Mouse (Mus musculus) heart, adult 8-10 months (tissue): ENCODE measurements around the gene Oit3. TPM values are rescaled to one million over a fixed set of nuclear protein-coding genes. Genes with fewer than 3 reads are reported as not detected.

ENCODE experiments used
- DNase-seq: peaks from one replicate; pipeline ENCODE4 v3.0.0; 2022; ENCODE audit warnings: low spot score
- total RNA-seq, 4 experiments: library from RNA; stranded (reverse); gene quantifications; 2 replicates each; pipeline ENCODE4 v1.2.4; 2022

Oit3 gene
- total RNA-seq = under 1 TPM in 1 of 4 experiments, not detected in 3; 0.31 TPM

DNA sequence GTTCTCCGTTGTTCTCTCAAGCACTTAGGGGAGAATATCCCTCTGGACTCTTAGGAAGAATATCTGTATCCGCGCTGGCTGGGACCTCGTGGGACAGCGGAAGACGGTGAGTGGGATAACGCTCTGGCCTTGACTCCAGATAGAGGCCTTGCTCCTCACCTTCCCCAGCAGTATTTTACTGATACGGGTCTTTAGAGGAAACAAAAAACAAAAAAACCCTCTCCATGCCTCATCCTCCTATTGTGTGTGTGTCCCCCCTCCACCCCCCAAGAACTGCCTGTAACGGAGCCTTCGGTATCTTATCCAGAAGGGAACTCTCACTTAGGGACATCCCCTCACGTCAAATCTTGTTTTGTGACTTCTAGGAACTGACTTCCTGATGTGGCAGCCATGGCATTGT is at the start of gene Oit3:
Oit3 (minus strand) TSS at position 44 of the 400 bp plus-strand sequence.
- DNase-seq = no peak

GRCm38 (mm10) chr10:59490920-59491319 is 49.3 kb upstream of the Oit3 start:
- no peak for DNase-seq

- DNase-seq = no peak
Observed at GRCm38 (mm10) chr10:59489411-59489810, 47.8 kb upstream of the Oit3 start.

GRCm38 (mm10) chr10:59487351-59487750 is 45.8 kb upstream of the Oit3 start:
- DNase-seq = no peak

DNA sequence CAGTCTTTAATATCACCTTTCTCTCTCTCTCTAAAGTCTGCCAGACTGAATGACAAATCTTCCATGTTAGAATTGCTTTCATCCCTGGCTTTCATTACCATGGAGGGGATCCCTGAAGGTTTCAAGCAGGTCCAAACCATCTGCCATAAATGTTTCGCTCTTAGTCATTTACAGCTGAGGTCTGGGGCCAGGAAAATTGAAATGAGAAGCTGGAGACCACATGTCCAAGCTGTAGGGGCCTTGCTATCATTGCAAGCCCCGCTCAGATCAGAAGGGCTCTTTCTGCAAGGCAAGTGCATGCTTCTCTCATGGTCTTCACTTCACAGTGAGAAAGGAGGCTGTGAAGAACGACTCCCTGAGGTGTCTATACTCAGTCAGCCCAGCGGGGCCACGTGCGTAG is 42.7 kb upstream of the Oit3 start:
- no peak for DNase-seq

DNA sequence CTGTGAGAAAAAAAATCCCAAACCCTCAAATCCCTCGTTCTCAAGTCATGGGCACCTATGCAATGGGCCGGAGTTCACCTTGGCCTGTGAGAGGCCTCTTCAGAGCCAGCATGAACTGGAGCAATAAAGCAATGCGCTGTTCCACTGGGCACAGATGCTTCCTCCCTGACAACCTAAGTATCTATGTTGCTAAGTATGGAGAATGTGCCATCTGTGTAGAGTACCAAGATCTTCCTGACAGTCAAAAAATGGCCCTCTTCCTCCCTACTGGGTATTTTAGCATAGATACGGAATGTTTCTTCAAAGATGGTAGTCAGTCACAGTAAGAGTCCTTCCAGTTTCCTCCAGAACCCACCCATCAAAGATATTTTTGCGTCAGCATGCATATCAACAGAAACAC is 39.8 kb upstream of the Oit3 start:
- no peak for DNase-seq

GRCm38 (mm10) chr10:59470451-59470850 is 28.9 kb upstream of the Oit3 start:
- peak; percentile 52 for DNase-seq

DNA sequence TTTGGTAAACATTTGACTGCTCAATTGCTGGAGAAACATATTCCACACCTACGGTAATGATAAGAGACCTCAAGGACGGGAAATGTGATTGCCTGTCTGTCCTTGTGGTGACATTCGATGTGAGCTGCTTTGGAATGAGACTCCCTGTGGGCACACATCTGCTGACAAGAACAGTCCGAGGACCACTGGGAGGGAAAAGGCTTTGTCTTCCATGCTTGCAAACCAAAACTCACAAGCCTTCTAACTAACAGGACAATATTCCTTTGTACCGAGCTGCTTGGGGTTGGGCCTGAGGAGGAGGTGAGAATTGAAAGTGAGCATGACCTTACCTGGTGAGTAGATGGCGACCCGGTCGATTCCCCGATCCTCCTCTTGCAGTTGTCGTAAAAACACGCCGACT is 25.7 kb upstream of the Oit3 start:
- no peak for DNase-seq

GRCm38 (mm10) chr10:59466626-59467025 is 25.0 kb upstream of the Oit3 start:
- no peak for DNase-seq

GRCm38 (mm10) chr10:59465546-59465945 is 24.0 kb upstream of the Oit3 start:
- DNase-seq = no peak

DNA sequence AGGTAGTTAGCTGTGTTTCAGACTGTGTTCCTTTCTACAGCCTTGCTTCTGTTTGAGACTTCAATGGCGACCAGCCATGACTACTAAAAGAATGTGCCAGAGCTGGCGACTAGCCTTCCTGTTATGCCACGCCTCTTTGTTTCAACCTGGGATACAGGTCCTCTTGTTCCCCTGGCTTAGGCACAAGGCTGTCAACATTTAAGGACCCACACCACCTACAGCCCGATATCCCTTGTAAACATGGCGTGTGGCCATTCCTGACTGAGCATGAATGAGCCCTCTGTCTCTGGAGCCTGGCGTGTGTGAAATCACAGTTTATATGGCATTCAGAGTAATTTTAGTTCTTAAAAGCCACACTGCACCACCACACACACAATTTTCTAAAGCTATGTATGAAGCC is 20.7 kb upstream of the Oit3 start:
- no peak for DNase-seq

GRCm38 (mm10) chr10:59459767-59460166 is 18.2 kb upstream of the Oit3 start:
- no peak for DNase-seq

DNA sequence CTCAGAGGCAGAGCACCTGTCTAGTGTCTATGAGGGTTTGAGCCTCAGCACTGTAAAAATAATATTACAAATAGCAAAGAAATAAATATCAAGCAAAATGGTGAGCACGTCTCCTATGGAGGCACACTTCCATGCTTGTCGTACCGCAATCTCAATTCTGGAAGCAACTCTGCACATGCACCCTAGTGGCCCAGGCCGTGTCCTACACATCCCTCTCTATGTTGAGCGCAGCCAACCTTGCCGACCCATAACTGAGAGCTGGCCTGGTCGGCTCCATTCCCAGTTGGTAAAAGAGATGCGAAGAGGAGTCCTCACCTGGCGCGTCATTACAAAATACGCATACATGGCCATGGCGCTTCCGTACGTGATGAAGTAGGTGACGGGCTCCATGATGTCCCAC is 13.1 kb upstream of the Oit3 start:
- DNase-seq = no peak

- peak; percentile 30 for DNase-seq
Observed at GRCm38 (mm10) chr10:59451839-59452238, 10.3 kb upstream of the Oit3 start.

DNA sequence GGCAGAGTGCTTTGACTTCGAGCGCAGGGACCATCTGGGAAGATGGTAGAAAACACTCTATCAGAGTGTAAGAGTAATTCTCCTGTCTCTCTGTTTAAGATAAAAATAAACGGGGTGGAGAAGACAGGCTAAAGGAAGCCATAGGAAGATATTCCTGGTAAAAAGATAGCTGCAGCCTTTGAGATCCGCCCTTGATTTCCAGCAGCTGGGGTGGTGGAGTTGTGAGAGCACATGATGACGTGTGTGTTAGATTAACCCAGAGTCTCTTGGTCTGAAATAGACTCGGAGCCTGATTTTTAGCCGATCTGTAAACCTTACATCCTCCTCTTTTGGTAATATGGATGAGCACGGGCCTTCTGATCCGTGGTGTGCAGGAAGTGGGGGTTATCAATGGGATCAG is 6.0 kb upstream of the Oit3 start:
- DNase-seq = no peak

DNA sequence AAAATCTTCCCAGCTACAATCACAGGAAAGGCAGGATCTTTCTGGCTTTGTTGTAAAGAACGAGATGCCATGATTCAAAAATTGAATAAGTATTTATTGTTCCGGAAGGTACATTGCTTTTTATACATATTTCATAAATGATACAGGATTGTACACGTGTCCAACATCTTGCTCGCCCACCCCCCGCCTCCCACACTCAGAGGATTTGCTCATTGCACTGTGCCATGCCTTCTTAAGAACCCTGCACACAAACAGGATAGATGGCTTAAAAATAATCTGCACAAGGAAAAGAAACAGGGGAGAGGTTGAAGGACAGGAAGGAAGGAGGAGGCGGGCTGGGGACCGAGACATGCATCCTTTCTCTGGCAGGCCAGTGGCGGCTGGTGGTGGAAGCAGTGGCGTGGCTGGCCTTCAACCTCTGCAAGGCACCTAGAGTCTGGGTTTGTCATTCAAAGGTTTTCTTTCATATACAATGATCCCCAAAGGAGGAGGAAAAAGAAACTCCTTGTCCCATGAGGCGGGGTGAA is 5.4 kb upstream of the Oit3 start:
- no peak for DNase-seq

- DNase-seq = no peak
Observed at GRCm38 (mm10) chr10:59444635-59445034, 3.1 kb upstream of the Oit3 start.

GRCm38 (mm10) chr10:59444106-59444505 is 2.5 kb upstream of the Oit3 start:
- no peak for DNase-seq

DNA sequence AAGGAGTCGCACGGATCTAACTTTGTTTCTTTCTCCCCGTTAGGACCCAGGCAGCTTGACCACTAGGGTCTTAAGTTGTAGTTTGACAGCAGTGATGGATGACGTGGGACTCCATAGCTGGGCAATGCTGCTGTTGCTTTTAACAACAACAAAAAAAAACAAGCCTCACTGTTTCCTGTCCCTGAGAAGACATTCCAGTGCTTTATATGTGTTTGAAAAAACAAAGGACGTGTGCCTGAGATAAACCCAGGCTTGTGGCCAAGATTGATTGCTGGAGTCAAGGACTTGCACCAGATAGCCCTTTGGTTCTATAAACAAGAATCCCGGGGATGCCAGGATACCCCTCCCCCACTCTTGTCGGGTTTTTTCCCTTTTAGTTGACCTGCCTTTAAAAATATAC is 1.6 kb upstream of the Oit3 start:
- no peak for DNase-seq

GRCm38 (mm10) chr10:59440177-59440576 is 1.4 kb downstream of the Oit3 start:
- DNase-seq = no peak

- DNase-seq = peak; percentile 53
Observed at GRCm38 (mm10) chr10:59439508-59439931, 2.1 kb downstream of the Oit3 start.

DNA sequence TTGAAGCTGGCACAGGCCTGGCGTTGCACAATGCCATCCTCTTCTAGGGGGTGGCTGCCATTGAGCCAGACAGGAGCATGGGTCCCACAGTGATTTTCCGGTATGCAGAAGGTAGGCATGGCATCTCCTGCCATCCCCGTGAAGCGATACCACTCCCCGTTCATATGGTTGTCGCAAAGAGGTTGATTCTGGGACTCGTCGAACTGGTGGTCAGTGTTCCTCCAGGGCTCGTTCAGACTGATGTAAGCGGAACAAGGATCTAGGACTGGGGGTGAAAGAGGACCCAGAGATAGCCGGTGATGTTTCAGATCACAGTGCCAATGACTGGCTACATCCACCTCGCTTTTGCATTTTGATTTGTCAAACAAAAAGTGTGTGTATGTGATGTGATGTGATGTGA is 2.9 kb downstream of the Oit3 start:
- no peak for DNase-seq

DNA sequence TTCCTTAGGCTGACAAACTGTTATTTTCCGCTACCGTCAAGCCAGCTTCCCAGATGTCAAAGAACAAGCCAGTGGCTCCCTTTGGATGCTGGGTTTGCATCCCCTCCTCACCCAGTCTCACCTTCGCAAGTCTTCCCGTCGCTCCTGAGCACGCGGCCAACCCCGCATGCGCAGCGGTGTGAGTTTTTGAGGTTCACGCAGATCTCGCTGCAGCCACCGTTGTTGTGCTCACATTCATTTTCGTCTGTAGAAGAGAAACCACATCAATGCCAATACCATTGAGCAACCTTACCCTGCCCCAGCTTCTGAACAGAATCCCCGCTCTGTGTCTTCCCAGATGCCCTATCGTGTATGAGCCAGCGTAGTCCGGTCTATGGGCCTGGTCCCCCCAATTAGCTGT is 5.8 kb downstream of the Oit3 start:
- DNase-seq = no peak

- no peak for DNase-seq
Observed at GRCm38 (mm10) chr10:59430701-59431218, 10.8 kb downstream of the Oit3 start.
